Mouse (Mus musculus) activated CD4-positive, CD25-positive, alpha-beta regulatory T cell, adult 4 months (primary cell): Measurements from ENCODE around the gene Ccdc57. TPM values are rescaled to one million over a fixed set of nuclear protein-coding genes. Genes with fewer than 3 reads are reported as not detected.
"Not testable (repeated sequence)": the region's sequence is repeated elsewhere in the genome, so short reads cannot be mapped to it uniquely, and the experiment has no call there.

Experiments used
- ATAC-seq: one replicate; pipeline ENCODE4 v1.8.0; 2017
- polyA plus RNA-seq, 2 experiments: library from polyadenylated mRNA; unstranded; fragments of 100-300 nt; shearing (Covaris generic); gene quantifications; one replicate each; pipeline ENCODE4 v1.2.1; 2017

Gene Ccdc57
- polyA plus RNA-seq, 2 experiments from 2014 or later, result 0.41 to 0.46 TPM

- peak; percentile 86 for ATAC-seq
These were observed 148.4 kb downstream of the Ccdc57 start, which contains the start of the genes Rfng and Gps1 for GRCm38 (mm10) chr11:120784064-120784791. Rfng (minus strand) TSS chr11:120784207. Gps1 (plus strand) TSS chr11:120784272.

- ATAC-seq, result no peak
These were observed 149.1 kb downstream of the Ccdc57 start for GRCm38 (mm10) chr11:120783426-120784063.

- not testable (repeated sequence) for ATAC-seq
These were observed 151.3 kb downstream of the Ccdc57 start for GRCm38 (mm10) chr11:120781361-120781760.

- ATAC-seq, result no peak
These were observed 152.8 kb downstream of the Ccdc57 start for GRCm38 (mm10) chr11:120779876-120780275.

- no peak for ATAC-seq
These were observed 155.5 kb downstream of the Ccdc57 start for GRCm38 (mm10) chr11:120777123-120777522.

Other genes with a start within 250 kb of the Ccdc57 start
- gene Cenpx, start 219.1 kb downstream of the Ccdc57 start, polyA plus RNA-seq, result 100 to 1,000 TPM; 163 to 165 TPM
- 10 to 100 TPM; 19.7 to 24.1 TPM for gene Lrrc45, start 218.9 kb downstream of the Ccdc57 start, polyA plus RNA-seq
- gene Rac3, start 211.4 kb downstream of the Ccdc57 start, polyA plus RNA-seq, result not detected
- gene Dcxr, start 205.6 kb downstream of the Ccdc57 start, polyA plus RNA-seq, result 10 to 100 TPM; 17.0 to 20.9 TPM
- gene Cbr2, start 200.8 kb downstream of the Ccdc57 start, polyA plus RNA-seq, result not detected
- gene Hmga1b, start 170.1 kb downstream of the Ccdc57 start, polyA plus RNA-seq, result 10 to 100 TPM; 35.6 to 69.1 TPM
- 1 to 10 TPM; 3.5 to 4.9 TPM for gene Rfng, start 148.7 kb downstream of the Ccdc57 start, polyA plus RNA-seq
- 100 to 1,000 TPM; 118 to 137 TPM for gene Gps1, start 148.6 kb downstream of the Ccdc57 start, polyA plus RNA-seq
- 10 to 100 TPM; 30.9 to 31.9 TPM for gene Dus1l, start 136.5 kb downstream of the Ccdc57 start, polyA plus RNA-seq
- 10 to 100 TPM; 28.8 to 40.3 TPM for gene Fasn, start 108.3 kb downstream of the Ccdc57 start, polyA plus RNA-seq
- gene Slc16a3, start 15.6 kb upstream of the Ccdc57 start, polyA plus RNA-seq, result 1 to 10 TPM; 3.8 to 4.0 TPM
- gene Csnk1d, start 58.5 kb upstream of the Ccdc57 start, polyA plus RNA-seq, result 10 to 100 TPM; 57.0 to 62.6 TPM
- 100 to 1,000 TPM in 1 of 2 experiments, 10 to 100 TPM in 1; 84.3 to 121 TPM for gene Cd7, start 106.5 kb upstream of the Ccdc57 start, polyA plus RNA-seq
- not detected for gene Sectm1b, start 130.7 kb upstream of the Ccdc57 start, polyA plus RNA-seq
- gene Sectm1a, start 148.3 kb upstream of the Ccdc57 start, polyA plus RNA-seq, result not detected
- not detected for gene Tex19.2, start 185.8 kb upstream of the Ccdc57 start, polyA plus RNA-seq
- not detected for gene Tex19.1, start 213.3 kb upstream of the Ccdc57 start, polyA plus RNA-seq
- gene Uts2r, start 227.4 kb upstream of the Ccdc57 start, polyA plus RNA-seq, result not detected